Mouse (Mus musculus) CH12.LX (cell line): Measurements from ENCODE around the gene Sctr. TPM values are rescaled to one million over a fixed set of nuclear protein-coding genes. Genes with fewer than 3 reads are reported as not detected.

Experiments
- DNase-seq: peaks from one replicate; pipeline ENCODE4 v3.0.0-alpha.2; 2013; ENCODE audit errors: extremely low read depth
- H3K27ac ChIP-seq: 2 replicates; pipeline ENCODE4 v1.5.1; 2012; ENCODE audit warnings: low read depth, mild to moderate bottlenecking, control low read depth, moderate library complexity; ENCODE audit not compliant: insufficient read depth
- H3K27me3 ChIP-seq: replicated peaks from 2 replicates; pipeline ENCODE3; 2012; ENCODE audit warnings: inconsistent platforms
- H3K36me3 ChIP-seq, 2 experiments: replicated peaks in 1 of 2; 2 replicates each; pipeline versions ENCODE3 to v1.6.1; 2012; ENCODE audit warnings: inconsistent platforms in 1 of 2, low read length in 1 of 2, mild to moderate bottlenecking in 1 of 2, mixed read lengths in 1 of 2, moderate library complexity in 1 of 2; ENCODE audit not compliant: control insufficient read depth in 1 of 2, insufficient read depth in 1 of 2
- H3K4me1 ChIP-seq, 2 experiments: 2 replicates each; pipeline ENCODE4 v1.6.1; 2012; ENCODE audit warnings: inconsistent platforms in 1 of 2, moderate library complexity in 1 of 2; ENCODE audit not compliant: insufficient read depth in 2 of 2, control insufficient read depth in 1 of 2
- H3K4me2 ChIP-seq: 2 replicates; pipeline ENCODE4 v1.6.1; 2012; ENCODE audit warnings: low read depth, mild to moderate bottlenecking, control low read depth; ENCODE audit not compliant: poor library complexity, insufficient read depth, severe bottlenecking
- H3K4me3 ChIP-seq, 3 experiments: fragments of 150-350 bp in 1 of 3; sonication (generic) in 1 of 3; replicated peaks in 1 of 3; 2 replicates each; pipeline versions ENCODE3 to v1.5.1; 2011 to 2012; ENCODE audit warnings: low read depth in 2 of 3, low read length in 2 of 3, mild to moderate bottlenecking in 2 of 3, moderate library complexity in 2 of 3, control low read depth in 1 of 3, improper control_type of control experiment in 1 of 3, inconsistent platforms in 1 of 3, mixed read lengths in 1 of 3; ENCODE audit not compliant: poor library complexity in 1 of 3
- H3K79me2 ChIP-seq: replicated peaks from 2 replicates; pipeline ENCODE4 v1.6.1; 2012; ENCODE audit warnings: mild to moderate bottlenecking, moderate library complexity; ENCODE audit not compliant: control insufficient read depth, poor library complexity, insufficient read depth, severe bottlenecking; ENCODE audit errors: extremely low read depth
- H3K9ac ChIP-seq: 2 replicates; pipeline ENCODE4 v1.6.1; 2012; ENCODE audit warnings: low read depth, mild to moderate bottlenecking, control low read depth, moderate library complexity; ENCODE audit not compliant: insufficient read depth
- H3K9me3 ChIP-seq: replicated peaks from 2 replicates; pipeline ENCODE3; 2012; ENCODE audit warnings: low read length, inconsistent platforms, mixed read lengths
- BHLHE40 ChIP-seq: IDR thresholded peaks from 2 replicates; pipeline ENCODE4 v1.6.1; 2011; ENCODE audit warnings: mild to moderate bottlenecking, low read depth, low read length, improper control_type of control experiment
- CTCF ChIP-seq, 2 experiments: IDR thresholded peaks in 1 of 2; conservative IDR thresholded peaks in 1 of 2; 2 replicates each; pipeline ENCODE4 v1.5.1; 2011 to 2012; ENCODE audit warnings: low read depth in 2 of 2, low read length in 2 of 2, improper control_type of control experiment in 1 of 2, inconsistent platforms in 1 of 2, mild to moderate bottlenecking in 1 of 2, moderate library complexity in 1 of 2
- E2F4 ChIP-seq: IDR thresholded peaks from 2 replicates; pipeline ENCODE4 v1.6.1; 2011; ENCODE audit warnings: low read depth, low read length, improper control_type of control experiment; ENCODE audit not compliant: insufficient replicate concordance
- EP300 ChIP-seq: IDR thresholded peaks from 2 replicates; pipeline ENCODE4 v1.6.1; 2011; ENCODE audit warnings: low read length, improper control_type of control experiment
- ETS1 ChIP-seq: conservative IDR thresholded peaks from 2 replicates; pipeline ENCODE4 v1.6.1; 2012; ENCODE audit warnings: low read depth, mild to moderate bottlenecking, inconsistent platforms, low read length, improper control_type of control experiment, moderate library complexity
- IRF4 ChIP-seq: IDR thresholded peaks from 2 replicates; pipeline ENCODE4 v1.6.1; 2014; ENCODE audit warnings: low read depth, mild to moderate bottlenecking, inconsistent platforms, low read length, improper control_type of control experiment
- MAFK ChIP-seq: IDR thresholded peaks from 2 replicates; pipeline ENCODE4 v1.6.1; 2011; ENCODE audit warnings: low read length, improper control_type of control experiment; ENCODE audit not compliant: insufficient replicate concordance
- MAX ChIP-seq: IDR thresholded peaks from 2 replicates; pipeline ENCODE4 v1.6.1; 2011; ENCODE audit warnings: low read length, improper control_type of control experiment
- MAZ ChIP-seq: IDR thresholded peaks from 2 replicates; pipeline ENCODE4 v1.6.1; 2012; ENCODE audit warnings: low read depth, mild to moderate bottlenecking, inconsistent platforms, low read length, improper control_type of control experiment, moderate library complexity
- MEF2A ChIP-seq: IDR thresholded peaks from 2 replicates; pipeline ENCODE4 v1.6.1; 2014; ENCODE audit warnings: low read depth, mild to moderate bottlenecking, inconsistent platforms, low read length, improper control_type of control experiment, borderline replicate concordance
- MXI1 ChIP-seq: IDR thresholded peaks from 2 replicates; pipeline ENCODE4 v1.6.1; 2011; ENCODE audit warnings: mild to moderate bottlenecking, low read depth, low read length, improper control_type of control experiment
- MYC ChIP-seq: IDR thresholded peaks from 2 replicates; pipeline ENCODE4 v1.6.1; 2011; ENCODE audit warnings: low read depth, mild to moderate bottlenecking, improper control_type of control experiment, low read length
- NELFE ChIP-seq: IDR thresholded peaks from 2 replicates; pipeline ENCODE4 v1.6.1; 2011; ENCODE audit warnings: low read depth, low read length, improper control_type of control experiment
- POLR2A ChIP-seq: IDR thresholded peaks from 2 replicates; pipeline ENCODE4 v1.6.1; 2011; ENCODE audit warnings: low read depth, mild to moderate bottlenecking, improper control_type of control experiment, low read length
- RAD21 ChIP-seq: IDR thresholded peaks from 2 replicates; pipeline ENCODE4 v1.6.1; 2011; ENCODE audit warnings: low read depth, mild to moderate bottlenecking, low read length, improper control_type of control experiment, moderate library complexity
- SMC3 ChIP-seq: IDR thresholded peaks from 2 replicates; pipeline ENCODE4 v1.6.1; 2011; ENCODE audit warnings: low read depth, low read length, improper control_type of control experiment
- TCF12 ChIP-seq: IDR thresholded peaks from 2 replicates; pipeline ENCODE4 v1.6.1; 2014; ENCODE audit warnings: low read depth, mild to moderate bottlenecking, inconsistent platforms, low read length, improper control_type of control experiment
- USF1 ChIP-seq: IDR thresholded peaks from 2 replicates; pipeline ENCODE4 v1.6.1; 2014; ENCODE audit warnings: low read depth, mild to moderate bottlenecking, inconsistent platforms, low read length, improper control_type of control experiment
- dilution Hi-C: fragments of 300-500 bp; cut with MboI; formaldehyde crosslinking; loops from 2 replicates; pipeline ENCODE4 v1.14.3; 2020; ENCODE audit warnings: low sequenced_read_pairs; ENCODE audit not compliant: extremely low pct_unique_long_range_greater_than_20kb, extremely low pct_ligation_motif_present
- in situ Hi-C: fragments of 300-500 bp; cut with MboI; formaldehyde crosslinking; loops from 3 replicates; pipeline ENCODE4 v1.14.3; 2019; ENCODE audit warnings: low sequenced_read_pairs, low pct_ligation_motif_present, low pct_unique_long_range_greater_than_20kb, mixed read lengths
- polyA plus RNA-seq: library from polyadenylated mRNA; unstranded; fragments of >175 nt; gene quantifications from 2 replicates; pipeline ENCODE4 v1.2.1, GENCODE M21; 2012; ENCODE audit warnings: low read depth; ENCODE audit not compliant: insufficient read length
- total RNA-seq, 2 experiments: library from RNA; depleted of rRNA; stranded (reverse); fragments of 300-350 nt in 1 of 2; fragments of >200 nt in 1 of 2; gene quantifications; 2 replicates each; pipeline ENCODE4 v1.2.3; 2012 to 2014

The Sctr gene
- total and polyA plus RNA-seq, 3 experiments = not detected

GRCm38 (mm10) chr1:120098327-120098726 lies 91.6 kb downstream of the Sctr start:
- Histone ChIP-seq H3K36me3 (no peaks in the 10 kb centered on the region), H3K9me3 (no peaks in the 10 kb centered on the region), H3K79me2 (no peaks in the 10 kb centered on the region), H3K27me3 (no peaks in the 10 kb centered on the region), H3K4me2 (no peak overlapping the region), H3K4me1 (peaks cover 12 to 22% of the 10 kb centered on the region in 2 experiments), H3K9ac (no peak overlapping the region), H3K4me3 (no peak overlapping the region), H3K27ac (no peak overlapping the region)
- dilution Hi-C loops (no loop called here), in situ Hi-C loops (loop anchor here (5.0 kb wide), 2 partner anchors 49 to 66 kb away; no protein-coding TSS in a partner anchor)
- TF ChIP-seq MAFK (no peak), MAZ (no peak), RAD21 (peak; percentile 63), SMC3 (peak; percentile 71), MXI1 (no peak), CTCF (conservative IDR thresholded peaks at IDR 0.05 in 1 of 2, IDR thresholded peaks at IDR 0.05 in 1 of 2; ENCODE audit: low read depth in 2 of 2, low read length in 2 of 2) (peak; percentile 80 to 82), POLR2A (no peak), NELFE (no peak), E2F4 (no peak)
- DNase-seq = peak; percentile 61

GRCm38 (mm10) chr1:120099483-120099882 lies 92.8 kb downstream of the Sctr start:
- Histone ChIP-seq H3K27me3 (no peaks in the 10 kb centered on the region), H3K4me1 (peaks cover 12 to 22% of the 10 kb centered on the region in 2 experiments), H3K79me2 (no peaks in the 10 kb centered on the region), H3K9me3 (no peaks in the 10 kb centered on the region), H3K9ac (peak overlapping the region; percentile 2; the same call in 1 of the 2 replicates), H3K4me3 (no peak overlapping the region), H3K27ac (peak overlapping the region; percentile 43; the same call in 1 of the 2 replicates), H3K4me2 (peak overlapping the region; percentile 24), H3K36me3 (no peaks in the 10 kb centered on the region)
- DNase-seq = peak; percentile 82
- dilution Hi-C loops = no loop called here
- TF ChIP-seq MEF2A (peak; percentile 53), EP300 (peak; percentile 50; the same call in 1 of the 2 replicates), TCF12 (peak; percentile 41; the same call in 1 of the 2 replicates), BHLHE40 (peak; percentile 86), USF1 (no peak), ETS1 (peak; percentile 73; the same call in 1 of the 2 replicates), MYC (0 out of 2 replicates have a peak, but pooled peaks have one; percentile 35), IRF4 (peak; percentile 34; the same call in 1 of the 2 replicates), MAX (no peak)
- in situ Hi-C loops = loop anchor here (5.0 kb wide), 2 partner anchors 48 to 67 kb away; no protein-coding TSS in a partner anchor
